Mouse (Mus musculus) forebrain, embryonic 11.5 days (tissue): ENCODE measurements around the gene Serpinb11. TPM values are rescaled to one million over a fixed set of nuclear protein-coding genes. Genes with fewer than 3 reads are reported as not detected.

ENCODE experiments used
- ATAC-seq: fragments of 200-750 bp; cut with Nextera tagmentation; replicated peaks from 2 replicates; pipeline ENCODE4 v1.8.0; 2017; ENCODE audit warnings: moderate TSS enrichment; ENCODE audit not compliant: low FRiP score
- DNase-seq: peaks from one replicate; pipeline ENCODE4 v3.0.0-alpha.2; 2017; ENCODE audit warnings: low spot score
- H3K27ac ChIP-seq: fragments of 300-500 bp; sonication (generic); 2 replicates; pipeline ENCODE4 v1.5.1; 2014; ENCODE audit warnings: low read depth, low read length
- H3K27me3 ChIP-seq: fragments of 300-500 bp; sonication (generic); 2 replicates; pipeline ENCODE4 v1.6.1; 2014; ENCODE audit warnings: mild to moderate bottlenecking, low read length, mixed read lengths; ENCODE audit not compliant: control insufficient read depth, insufficient read depth
- H3K36me3 ChIP-seq: fragments of 300-500 bp; sonication (generic); 2 replicates; pipeline ENCODE4 v1.6.1; 2014; ENCODE audit warnings: mild to moderate bottlenecking, low read length, moderate library complexity, mixed read lengths; ENCODE audit not compliant: control insufficient read depth, insufficient read depth
- H3K4me1 ChIP-seq: fragments of 300-500 bp; sonication (generic); replicated peaks from 2 replicates; pipeline ENCODE4 v1.6.1; 2014; ENCODE audit warnings: low read length, mixed read lengths; ENCODE audit not compliant: control insufficient read depth, insufficient read depth
- H3K4me2 ChIP-seq: fragments of 300-500 bp; sonication (generic); 2 replicates; pipeline ENCODE4 v1.6.1; 2014; ENCODE audit warnings: low read depth, mild to moderate bottlenecking, low read length, moderate library complexity, mixed read lengths; ENCODE audit not compliant: severe bottlenecking
- H3K4me3 ChIP-seq: fragments of 300-500 bp; sonication (generic); 2 replicates; pipeline ENCODE4 v1.5.1; 2014; ENCODE audit warnings: low read depth, low read length
- H3K9ac ChIP-seq: fragments of 300-500 bp; sonication (generic); 2 replicates; pipeline ENCODE4 v1.6.1; 2014; ENCODE audit warnings: low read length
- H3K9me3 ChIP-seq: fragments of 300-500 bp; sonication (generic); 2 replicates; pipeline ENCODE4 v1.6.1; 2016; ENCODE audit warnings: low read length, mixed read lengths; ENCODE audit not compliant: control insufficient read depth
- WGBS: fragments of 180-500 bp; shearing (Covaris S2); extraction: QIAGEN DNeasy Blood & Tissue Kit; methylation state at CpG from one replicate; pipeline ENCODE4 v1.1.7; 2014; 5-methylcytosine and 5-hydroxymethylcytosine counted together
- polyA plus RNA-seq: library from polyadenylated mRNA; unstranded; fragments of >200 nt; fragmentation: Nextera tagmentation; extraction: Ambion mirVana; gene quantifications from 2 replicates; pipeline ENCODE4 v1.2.1, GENCODE M21; 2014

The Serpinb11 gene
- polyA plus RNA-seq, 1 experiment from 2014 or later: not detected

DNA sequence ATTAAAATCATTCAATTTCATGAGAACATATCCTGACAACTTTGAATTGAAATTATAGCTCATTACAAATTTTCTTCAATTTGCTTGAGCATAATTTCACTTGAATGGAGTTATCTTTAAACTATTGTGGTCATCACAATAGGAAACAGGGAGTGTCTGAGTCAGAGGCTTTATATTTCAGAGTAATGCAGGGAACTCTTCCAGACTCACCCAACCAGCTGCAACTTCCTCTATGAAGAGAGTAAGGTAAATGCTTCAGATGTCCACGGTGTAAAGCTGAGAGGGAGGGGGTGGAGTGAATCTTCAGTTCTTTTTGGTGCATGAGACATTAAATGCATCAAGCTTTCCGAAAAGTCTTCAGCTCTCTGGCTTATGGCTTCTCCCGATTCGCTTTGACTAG is 61.5 kb downstream of the Serpinb11 start:
- DNase-seq: no peak
- H3K9ac ChIP-seq: no peak overlapping the region
- ATAC-seq: no peak
- H3K4me1 ChIP-seq: no peaks in the 10 kb centered on the region
- no peak overlapping the region for H3K4me3 ChIP-seq
- no peaks in the 10 kb centered on the region for H3K27me3 ChIP-seq
- H3K27ac ChIP-seq: no peak overlapping the region
- WGBS: 80% methylated on average over 4 of the region's 4 CpGs
- no peaks in the 10 kb centered on the region for H3K9me3 ChIP-seq
- no peak overlapping the region for H3K4me2 ChIP-seq
- H3K36me3 ChIP-seq: no peaks in the 10 kb centered on the region

Other genes starting within 250 kb of the Serpinb11 start
- not detected in 2 replicates for gene Serpinb3b, start 82.8 kb upstream of the Serpinb11 start, polyA plus RNA-seq
- not detected in 2 replicates for gene Serpinb3c, start 82.8 kb upstream of the Serpinb11 start, polyA plus RNA-seq
- not detected in 2 replicates for gene Serpinb7, start 38.5 kb downstream of the Serpinb11 start, polyA plus RNA-seq
- gene Serpinb2, start 150.2 kb downstream of the Serpinb11 start, polyA plus RNA-seq: 0.33 and 0.39 TPM in 2 replicates
- gene Serpinb8, start 228.8 kb downstream of the Serpinb11 start, polyA plus RNA-seq: 0.07 and 0.15 TPM in 2 replicates